Mouse (Mus musculus) liver, embryonic 12.5 days (tissue): ENCODE measurements around the gene Pgbd5. TPM values are rescaled to one million over a fixed set of nuclear protein-coding genes. Genes with fewer than 3 reads are reported as not detected.
"Not testable (repeated sequence)": the region's sequence is repeated elsewhere in the genome, so short reads cannot be mapped to it uniquely, and the experiment has no call there.

Source experiments
- ATAC-seq: fragments of 200-750 bp; cut with Nextera tagmentation; 2 replicates; pipeline ENCODE4 v1.8.0; 2017; ENCODE audit warnings: moderate number of reproducible peaks, mild to moderate bottlenecking, moderate library complexity
- H3K27ac ChIP-seq: fragments of 300-500 bp; sonication (generic); 2 replicates; pipeline ENCODE4 v1.5.1; 2016; ENCODE audit warnings: mild to moderate bottlenecking
- H3K27me3 ChIP-seq: fragments of 300-500 bp; sonication (generic); replicated peaks from 2 replicates; pipeline ENCODE4 v1.6.1; 2016; ENCODE audit warnings: mild to moderate bottlenecking, moderate library complexity
- H3K36me3 ChIP-seq: fragments of 300-500 bp; sonication (generic); 2 replicates; pipeline ENCODE4 v1.6.1; 2016; ENCODE audit warnings: mild to moderate bottlenecking, moderate library complexity
- H3K4me1 ChIP-seq: fragments of 300-500 bp; sonication (generic); 2 replicates; pipeline ENCODE4 v1.6.1; 2016
- H3K4me2 ChIP-seq: fragments of 300-500 bp; sonication (generic); 2 replicates; pipeline ENCODE4 v1.6.1; 2016; ENCODE audit warnings: mild to moderate bottlenecking, moderate library complexity
- H3K4me3 ChIP-seq: fragments of 300-500 bp; sonication (generic); 2 replicates; pipeline ENCODE4 v1.5.1; 2016; ENCODE audit warnings: mild to moderate bottlenecking, moderate library complexity
- H3K9ac ChIP-seq: fragments of 300-500 bp; sonication (generic); 2 replicates; pipeline ENCODE4 v1.6.1; 2016; ENCODE audit warnings: mild to moderate bottlenecking, moderate library complexity
- H3K9me3 ChIP-seq: fragments of 300-500 bp; sonication (generic); replicated peaks from 2 replicates; pipeline ENCODE4 v1.6.1; 2016; ENCODE audit warnings: mild to moderate bottlenecking, moderate library complexity
- WGBS: fragments of 180-500 bp; shearing (Covaris S2); methylation state at CpG from one replicate; pipeline ENCODE4 v1.1.7; 2016; ENCODE audit not compliant: insufficient replicate concordance; 5-methylcytosine and 5-hydroxymethylcytosine counted together
- polyA plus RNA-seq: library from polyadenylated mRNA; unstranded; fragments of >200 nt; fragmentation: Nextera tagmentation; extraction: Ambion mirVana; gene quantifications from 2 replicates; pipeline ENCODE4 v1.2.1, GENCODE M21; 2016

Gene Pgbd5
- polyA plus RNA-seq, 1 experiment from 2014 or later: 0.37 TPM

GRCm38 (mm10) chr8:124428721-124429120 lies 10.7 kb downstream of the Pgbd5 start:
- H3K4me2 ChIP-seq, H3K9me3 ChIP-seq, H3K36me3 ChIP-seq, H3K9ac ChIP-seq, H3K4me1 ChIP-seq, ATAC-seq, H3K4me3 ChIP-seq, H3K27ac ChIP-seq: not testable (repeated sequence)
- H3K27me3 ChIP-seq: peaks cover 32% of the 10 kb centered on the region
- 35% methylated on average over 2 of the region's 2 CpGs for WGBS

GRCm38 (mm10) chr8:124421413-124421812 lies 18.0 kb downstream of the Pgbd5 start:
- no peaks in the 10 kb centered on the region for H3K27me3 ChIP-seq
- H3K4me2 ChIP-seq: no peak overlapping the region
- no peak for ATAC-seq
- H3K4me1 ChIP-seq: no peaks in the 10 kb centered on the region
- no peaks in the 10 kb centered on the region for H3K36me3 ChIP-seq
- 29% methylated on average over 8 of the region's 8 CpGs for WGBS
- no peak overlapping the region for H3K27ac ChIP-seq
- H3K4me3 ChIP-seq: no peak overlapping the region
- H3K9ac ChIP-seq: no peak overlapping the region
- H3K9me3 ChIP-seq: no peaks in the 10 kb centered on the region

GRCm38 (mm10) chr8:124418927-124419326 lies 20.5 kb downstream of the Pgbd5 start:
- WGBS: 79% methylated on average over 5 of the region's 5 CpGs
- Histone ChIP-seq H3K27me3 (no peaks in the 10 kb centered on the region), H3K4me1 (no peaks in the 10 kb centered on the region), H3K9me3 (no peaks in the 10 kb centered on the region), H3K9ac (no peak overlapping the region), H3K27ac (no peak overlapping the region), H3K4me3 (no peak overlapping the region), H3K4me2 (no peak overlapping the region), H3K36me3 (no peaks in the 10 kb centered on the region)
- no peak for ATAC-seq

- no peak for ATAC-seq
- H3K4me3 ChIP-seq: no peak overlapping the region
- no peak overlapping the region for H3K4me2 ChIP-seq
- 59% methylated on average over 6 of the region's 6 CpGs for WGBS
- no peaks in the 10 kb centered on the region for H3K27me3 ChIP-seq
- H3K9me3 ChIP-seq: no peaks in the 10 kb centered on the region
- H3K27ac ChIP-seq: no peak overlapping the region
- no peaks in the 10 kb centered on the region for H3K36me3 ChIP-seq
- H3K4me1 ChIP-seq: no peaks in the 10 kb centered on the region
- no peak overlapping the region for H3K9ac ChIP-seq
These were observed 21.3 kb downstream of the Pgbd5 start for GRCm38 (mm10) chr8:124418185-124418584.

- H3K4me2 ChIP-seq: no peak overlapping the region
- no peak overlapping the region for H3K9ac ChIP-seq
- WGBS: 62% methylated on average over 7 of the region's 7 CpGs
- no peaks in the 10 kb centered on the region for H3K36me3 ChIP-seq
- no peaks in the 10 kb centered on the region for H3K4me1 ChIP-seq
- H3K27me3 ChIP-seq: no peaks in the 10 kb centered on the region
- H3K4me3 ChIP-seq: no peak overlapping the region
- no peaks in the 10 kb centered on the region for H3K9me3 ChIP-seq
- no peak for ATAC-seq
- H3K27ac ChIP-seq: no peak overlapping the region
These were observed 22.8 kb downstream of the Pgbd5 start for GRCm38 (mm10) chr8:124416646-124417045.

GRCm38 (mm10) chr8:124415789-124416188 lies 23.7 kb downstream of the Pgbd5 start:
- Histone ChIP-seq H3K4me3 (no peak overlapping the region), H3K4me1 (no peaks in the 10 kb centered on the region), H3K4me2 (no peak overlapping the region), H3K27me3 (no peaks in the 10 kb centered on the region), H3K9me3 (no peaks in the 10 kb centered on the region), H3K27ac (no peak overlapping the region), H3K9ac (no peak overlapping the region), H3K36me3 (no peaks in the 10 kb centered on the region)
- 64% methylated on average over 3 of the region's 3 CpGs for WGBS
- ATAC-seq: no peak

DNA sequence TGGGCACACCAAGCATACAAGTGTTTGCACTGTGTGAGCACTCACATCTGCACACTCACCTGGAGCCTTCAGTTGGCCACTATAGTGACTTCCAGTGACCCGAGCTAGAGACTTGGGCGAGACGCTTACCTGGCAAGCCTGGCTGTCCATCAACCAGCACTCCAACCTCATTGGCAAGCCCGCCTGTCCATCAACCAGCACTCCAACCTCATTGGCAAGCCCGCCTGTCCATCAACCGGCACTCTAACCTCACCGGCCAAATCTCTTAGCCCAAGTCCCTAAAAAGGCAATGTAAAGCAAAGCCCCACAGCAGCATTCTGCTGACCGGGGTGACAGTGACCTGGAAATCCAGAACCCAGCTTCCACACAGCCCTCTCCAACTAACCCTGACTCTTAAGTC lies 24.5 kb downstream of the Pgbd5 start:
- H3K27ac ChIP-seq: no peak overlapping the region
- no peak overlapping the region for H3K9ac ChIP-seq
- ATAC-seq: no peak
- no peak overlapping the region for H3K4me3 ChIP-seq
- H3K4me1 ChIP-seq: no peaks in the 10 kb centered on the region
- 67% methylated on average over 8 of the region's 8 CpGs for WGBS
- H3K9me3 ChIP-seq: no peaks in the 10 kb centered on the region
- no peaks in the 10 kb centered on the region for H3K27me3 ChIP-seq
- H3K4me2 ChIP-seq: no peak overlapping the region
- no peaks in the 10 kb centered on the region for H3K36me3 ChIP-seq

DNA sequence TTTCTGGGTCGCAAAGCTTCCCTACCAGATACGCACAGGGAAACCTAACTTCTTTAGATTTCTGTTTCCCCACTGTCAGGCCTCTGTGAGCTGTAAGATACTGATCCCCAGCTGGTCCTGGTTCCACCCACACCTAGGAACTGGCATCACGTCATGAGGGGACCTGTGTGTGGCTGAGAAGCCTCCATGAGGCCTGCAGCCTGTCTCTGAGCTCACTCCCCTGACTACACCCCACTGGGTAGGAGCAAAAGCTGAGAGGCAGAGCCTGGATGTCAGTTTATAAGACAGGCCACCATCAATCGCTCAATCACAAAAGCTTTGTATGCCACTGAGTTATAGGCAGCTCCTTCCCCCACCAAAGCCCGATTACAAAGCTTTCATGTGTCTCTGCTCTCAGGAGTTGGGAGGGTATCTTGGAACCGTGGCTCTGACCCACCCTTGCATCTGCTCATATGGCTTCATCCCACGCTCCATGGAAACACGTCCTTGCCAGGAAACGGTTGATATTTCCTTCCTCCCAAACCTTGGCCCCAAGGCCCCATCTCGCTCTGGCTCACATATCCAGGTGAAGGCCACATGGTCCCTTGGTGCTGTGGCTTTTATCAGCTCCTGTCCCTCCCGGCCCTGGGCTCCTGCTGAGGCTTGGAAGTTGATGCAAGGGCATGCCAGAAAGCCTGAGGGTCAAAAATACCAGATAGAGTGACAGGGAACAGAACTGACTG lies 26.1 kb downstream of the Pgbd5 start:
- Histone ChIP-seq H3K4me1 (no peaks in the 10 kb centered on the region), H3K4me3 (no peak overlapping the region), H3K9ac (no peak overlapping the region), H3K27me3 (no peaks in the 10 kb centered on the region), H3K4me2 (no peak overlapping the region), H3K27ac (no peak overlapping the region), H3K36me3 (no peaks in the 10 kb centered on the region), H3K9me3 (no peaks in the 10 kb centered on the region)
- WGBS: 61% methylated on average over 11 of the region's 11 CpGs
- ATAC-seq: no peak

DNA sequence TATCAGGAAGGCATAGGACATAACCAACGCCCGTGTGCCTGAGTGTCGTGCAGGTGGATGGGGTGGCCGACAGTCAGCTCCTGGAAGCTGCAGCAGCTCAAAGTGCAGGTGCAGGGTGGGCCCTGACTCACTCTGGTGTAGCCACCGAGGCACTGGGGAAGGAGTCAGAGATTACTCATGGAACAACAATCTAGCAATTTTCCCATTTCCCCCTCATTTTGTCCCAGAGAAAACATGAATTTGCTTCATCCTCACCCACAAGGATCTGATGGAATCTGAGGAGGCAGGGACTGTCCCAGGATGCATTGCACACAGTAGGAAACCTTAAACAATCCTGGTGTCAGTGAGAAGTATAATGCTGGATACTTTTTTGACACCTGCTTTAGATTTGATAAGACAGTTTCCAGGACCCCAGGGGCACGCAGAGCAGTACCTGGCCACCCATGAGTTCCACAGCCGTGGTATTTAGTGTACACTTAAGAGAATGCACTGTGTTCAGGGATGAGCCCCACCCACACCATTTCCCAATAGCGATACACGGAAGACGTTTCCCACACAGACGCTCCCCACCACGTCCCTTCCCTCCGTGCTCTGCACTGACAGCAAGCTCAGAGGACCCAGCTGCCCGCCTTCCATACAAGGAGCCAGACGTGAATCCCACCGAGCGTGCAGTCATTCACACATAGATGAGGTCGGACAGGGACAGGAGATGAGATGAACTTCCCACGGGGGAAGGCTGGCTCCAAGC lies 26.8 kb downstream of the Pgbd5 start:
- Histone ChIP-seq H3K36me3 (no peaks in the 10 kb centered on the region), H3K27me3 (no peaks in the 10 kb centered on the region), H3K4me3 (no peak overlapping the region), H3K9me3 (no peaks in the 10 kb centered on the region), H3K27ac (no peak overlapping the region), H3K9ac (no peak overlapping the region), H3K4me2 (no peak overlapping the region), H3K4me1 (no peaks in the 10 kb centered on the region)
- 66% methylated on average over 19 of the region's 19 CpGs for WGBS
- ATAC-seq: no peak

DNA sequence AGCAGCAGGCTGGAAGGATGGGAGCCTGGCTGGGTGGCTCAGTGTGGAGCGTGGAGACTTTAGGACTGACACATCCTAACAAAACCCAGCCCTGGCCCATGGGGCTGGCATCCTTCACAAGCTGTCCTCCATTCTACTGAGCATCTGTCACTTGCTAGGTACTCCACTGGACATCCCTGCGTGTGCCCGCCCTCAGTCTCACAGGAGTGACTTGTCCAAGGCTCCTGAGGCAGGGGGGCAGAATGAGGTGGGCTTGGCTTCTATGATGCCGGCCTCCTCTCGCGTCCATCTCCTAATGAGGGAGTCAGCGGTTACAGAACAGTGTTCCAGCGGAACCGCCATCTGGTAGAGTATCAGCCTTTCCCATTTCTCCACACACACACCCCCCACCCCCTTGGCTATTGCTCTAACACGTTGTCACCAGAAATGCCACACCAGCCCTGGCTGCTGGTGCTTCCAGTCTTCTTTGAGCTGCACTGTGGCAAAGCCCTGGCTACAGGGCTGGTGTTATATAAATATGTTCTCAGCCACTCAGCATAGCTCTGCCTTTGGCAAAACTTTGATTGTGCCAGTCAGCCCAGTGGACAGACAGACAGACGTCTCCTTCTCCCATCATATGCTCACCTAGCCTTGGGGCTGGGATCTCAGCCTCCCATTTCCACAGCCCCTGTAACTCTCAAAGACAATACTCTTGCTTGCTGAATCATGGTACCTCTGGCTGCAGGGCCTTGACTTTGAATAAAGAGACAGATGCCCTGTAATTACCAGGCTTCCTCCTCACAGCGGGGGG lies 34.8 kb downstream of the Pgbd5 start:
- Histone ChIP-seq H3K36me3 (no peaks in the 10 kb centered on the region), H3K4me2 (no peak overlapping the region), H3K27me3 (0 out of 2 replicates have a peak, but pooled peaks cover 3% of the 10 kb centered on the region), H3K4me1 (no peaks in the 10 kb centered on the region), H3K27ac (no peak overlapping the region), H3K4me3 (no peak overlapping the region), H3K9ac (no peak overlapping the region), H3K9me3 (no peaks in the 10 kb centered on the region)
- WGBS: 61% methylated on average over 12 of the region's 12 CpGs
- ATAC-seq: no peak

DNA sequence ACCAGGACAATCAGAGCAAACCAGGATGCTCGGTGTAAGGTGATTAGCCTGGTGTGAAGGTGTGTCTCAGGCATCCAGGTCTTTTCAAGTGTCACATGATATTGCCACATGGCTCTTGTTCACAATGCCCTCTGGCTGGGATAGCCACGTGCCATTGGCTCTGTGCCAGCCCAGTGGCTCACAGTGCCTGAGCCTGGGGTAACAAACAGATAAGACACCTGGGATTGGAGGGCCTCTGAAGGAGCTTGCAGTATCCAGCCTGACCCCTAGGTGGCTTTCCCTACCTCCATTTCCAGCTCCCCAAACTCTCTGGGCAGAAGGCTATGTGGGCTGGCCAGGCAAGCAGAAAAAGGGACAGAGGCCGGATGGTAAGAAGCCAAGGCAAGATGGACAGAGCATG lies 35.6 kb downstream of the Pgbd5 start:
- Histone ChIP-seq H3K9ac (no peak overlapping the region), H3K4me2 (no peak overlapping the region), H3K27ac (no peak overlapping the region), H3K4me3 (no peak overlapping the region), H3K9me3 (no peaks in the 10 kb centered on the region), H3K27me3 (0 out of 2 replicates have a peak, but pooled peaks cover 3% of the 10 kb centered on the region), H3K4me1 (no peaks in the 10 kb centered on the region), H3K36me3 (no peaks in the 10 kb centered on the region)
- no peak for ATAC-seq
- WGBS: 46% methylated on average over 3 of the region's 3 CpGs

GRCm38 (mm10) chr8:124399403-124399861 lies 40.0 kb downstream of the Pgbd5 start:
- no peak for ATAC-seq
- no peaks in the 10 kb centered on the region for H3K36me3 ChIP-seq
- no peaks in the 10 kb centered on the region for H3K9me3 ChIP-seq
- H3K4me3 ChIP-seq: no peak overlapping the region
- no peak overlapping the region for H3K27ac ChIP-seq
- WGBS: 74% methylated on average over 11 of the region's 11 CpGs
- no peaks in the 10 kb centered on the region for H3K4me1 ChIP-seq
- no peak overlapping the region for H3K9ac ChIP-seq
- H3K4me2 ChIP-seq: no peak overlapping the region
- H3K27me3 ChIP-seq: 0 out of 2 replicates have a peak, but pooled peaks cover 1% of the 10 kb centered on the region
